In the genomic region with DNA sequence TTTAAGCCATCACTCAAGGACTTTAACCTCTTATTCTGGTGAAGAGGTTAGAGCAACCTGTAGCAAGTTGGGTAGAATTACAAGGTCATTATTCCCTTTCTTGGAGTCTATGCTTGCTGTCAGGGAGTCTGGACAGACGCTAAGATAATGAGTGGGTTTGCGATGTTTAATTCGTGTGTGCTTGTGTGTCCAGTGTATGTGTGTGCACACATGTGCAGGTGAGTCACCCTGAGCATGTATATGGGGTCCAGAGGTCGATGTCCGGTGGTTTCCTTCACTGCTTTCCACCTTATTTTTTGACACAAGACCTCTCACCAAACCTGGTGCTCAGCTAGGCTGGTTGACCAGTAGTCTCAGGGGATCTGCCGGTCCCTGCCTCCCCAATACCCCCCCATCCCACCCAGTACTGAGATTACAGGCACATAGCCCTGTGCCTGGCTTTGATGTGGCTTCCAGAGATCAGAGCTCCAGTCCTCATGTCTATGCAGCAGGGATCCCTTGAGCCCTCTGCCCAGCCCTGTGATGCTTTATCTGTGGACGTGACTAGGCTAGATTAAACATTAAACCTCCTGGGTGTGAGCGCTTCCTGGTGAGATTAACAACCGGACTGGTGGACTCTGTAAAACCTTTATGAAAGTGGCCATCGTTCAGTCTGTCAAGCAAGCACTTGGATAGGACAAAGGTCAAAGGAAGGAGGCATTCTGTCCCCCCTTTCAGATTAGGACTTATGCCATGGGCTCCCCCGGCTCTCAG, we compare ENCODE assay signal across 17 mouse cellular contexts.
A peak's percentile ranks its signal among the peaks of the same experiment; 100 is the strongest.
DNase-seq lines count a peak whose midpoint lies in the region; ATAC-seq and TF ChIP-seq lines count a peak whose summit lies in the region.
"Had no signal": no experiment of that assay in that cellular context is flagged by ENCODE, and none has a peak within 500 bp of the region (broad histone marks: within the 10 kb centered on the region; RNA-seq: fewer than 3 reads in every experiment).

No protein-coding gene starts in this region.

- no peak overlapping the region for H3K9ac ChIP-seq in liver, embryonic 11.5 days (ENCODE audit: low read depth, low read length)
- no peak overlapping the region for H3K9ac ChIP-seq in stomach, embryonic 14.5 days (replicated peaks; ENCODE audit: low read depth, low read length)
- H3K9ac ChIP-seq in lung, postnatal 0 days (replicated peaks; ENCODE audit: low read depth), result no peak overlapping the region
- H3K9ac ChIP-seq: forebrain, embryonic 13.5 days; heart, embryonic 13.5 days had no signal

- no peak overlapping the region for H3K4me3 ChIP-seq in heart, embryonic 10.5 days
- H3K4me3 ChIP-seq in liver, embryonic 11.5 days (ENCODE audit: low read depth, low read length), result no peak overlapping the region
- no peak overlapping the region for H3K4me3 ChIP-seq in stomach, embryonic 14.5 days (ENCODE audit: low read depth, low read length)
- no peak overlapping the region for H3K4me3 ChIP-seq in lung, postnatal 0 days (ENCODE audit: low read depth, low read length)
- H3K4me3 ChIP-seq: forebrain, embryonic 13.5 days; heart, embryonic 13.5 days had no signal

- WGBS in heart, embryonic 10.5 days, result 67% methylated on average over 11 of the region's 11 CpGs
- 71% methylated on average over 11 of the region's 11 CpGs for WGBS in liver, embryonic 11.5 days
- WGBS in stomach, embryonic 14.5 days, result 75% methylated on average over 11 of the region's 11 CpGs
- 65% methylated on average over 11 of the region's 11 CpGs for WGBS in lung, postnatal 0 days

- no peaks in the 10 kb centered on the region for H3K4me1 ChIP-seq in heart, embryonic 10.5 days
- H3K4me1 ChIP-seq in liver, embryonic 11.5 days (replicated peaks; ENCODE audit: control insufficient read depth, insufficient read depth, low read length), result 0 out of 2 replicates have a peak, but pooled peaks cover 2% of the 10 kb centered on the region
- H3K4me1 ChIP-seq in stomach, embryonic 14.5 days (ENCODE audit: control insufficient read depth, insufficient read depth, low read length), result 0 out of 2 replicates have a peak, but pooled peaks cover 3% of the 10 kb centered on the region
- no peaks in the 10 kb centered on the region for H3K4me1 ChIP-seq in lung, postnatal 0 days (ENCODE audit: insufficient read depth, low read depth, low read length)
- H3K4me1 ChIP-seq: forebrain, embryonic 13.5 days; heart, embryonic 13.5 days had no signal

- TF ChIP-seq EP300 in lung, postnatal 0 days (IDR thresholded peaks at IDR 0.05), result no peak

- TF ChIP-seq CTCF in lung, postnatal 0 days (IDR thresholded peaks at IDR 0.05), result no peak

- no peaks in the 10 kb centered on the region for H3K9me3 ChIP-seq in heart, embryonic 10.5 days
- H3K9me3 ChIP-seq in liver, embryonic 11.5 days (ENCODE audit: control insufficient read depth, low read length), result no peaks in the 10 kb centered on the region
- no peaks in the 10 kb centered on the region for H3K9me3 ChIP-seq in stomach, embryonic 14.5 days (ENCODE audit: control insufficient read depth, low read depth, low read length)
- H3K9me3 ChIP-seq in lung, postnatal 0 days (ENCODE audit: low read length), result no peaks in the 10 kb centered on the region
- H3K9me3 ChIP-seq: forebrain, embryonic 13.5 days; heart, embryonic 13.5 days had no signal

- DNase-seq in heart, embryonic 10.5 days (ENCODE audit: low spot score), result peak; percentile 59
- DNase-seq in heart, postnatal 4 days, result no peak
- DNase-seq in kidney, adult 9 months, result peak; percentile 83
- DNase-seq in liver, embryonic 11.5 days (ENCODE audit: low spot score), result no peak
- DNase-seq in lung, adult 18-20 months, result no peak
- no peak for DNase-seq in adrenal gland, postnatal 10 days
- no peak for DNase-seq in lung, postnatal 0 days (ENCODE audit: low spot score)
- DNase-seq: cerebellum, adult 11 months; cerebellum, postnatal 36 days; heart, postnatal 36 days; spleen, adult 18-20 months; thymus, postnatal 36 days had no signal

- no peaks in the 10 kb centered on the region for H3K27me3 ChIP-seq in heart, embryonic 10.5 days (ENCODE audit: insufficient read depth, poor library complexity, severe bottlenecking)
- no peaks in the 10 kb centered on the region for H3K27me3 ChIP-seq in liver, embryonic 11.5 days (replicated peaks; ENCODE audit: control insufficient read depth, insufficient read depth, low read length)
- H3K27me3 ChIP-seq in stomach, embryonic 14.5 days (ENCODE audit: control insufficient read depth, insufficient read depth, low read length), result no peaks in the 10 kb centered on the region
- no peaks in the 10 kb centered on the region for H3K27me3 ChIP-seq in lung, postnatal 0 days (replicated peaks; ENCODE audit: insufficient read depth, low read length)
- H3K27me3 ChIP-seq: forebrain, embryonic 13.5 days had no signal

- ATAC-seq in liver, embryonic 11.5 days (replicated peaks; ENCODE audit: low FRiP score), result peak; percentile 53
- 0 out of 2 replicates have a peak, but pooled peaks have one; percentile 69 for ATAC-seq in stomach, embryonic 14.5 days (ENCODE audit: insufficient number of reproducible peaks, insufficient read depth, low FRiP score, low read depth)
- ATAC-seq in lung, postnatal 0 days, result no peak
- ATAC-seq: forebrain, embryonic 13.5 days; hindbrain, postnatal 0 days; midbrain, embryonic 16.5 days had no signal

- H3K27ac ChIP-seq in heart, embryonic 10.5 days, result no peak overlapping the region
- no peak overlapping the region for H3K27ac ChIP-seq in liver, embryonic 11.5 days (ENCODE audit: low read depth, low read length)
- H3K27ac ChIP-seq in stomach, embryonic 14.5 days (ENCODE audit: low read length), result no peak overlapping the region
- H3K27ac ChIP-seq in lung, postnatal 0 days (ENCODE audit: low read length), result no peak overlapping the region
- H3K27ac ChIP-seq: forebrain, embryonic 13.5 days; heart, embryonic 13.5 days; hindbrain, postnatal 0 days had no signal

- H3K4me2 ChIP-seq in liver, embryonic 11.5 days, result no peak overlapping the region
- no peak overlapping the region for H3K4me2 ChIP-seq in stomach, embryonic 14.5 days (replicated peaks; ENCODE audit: low read depth, low read length)
- H3K4me2 ChIP-seq in lung, postnatal 0 days (replicated peaks; ENCODE audit: low read depth, low read length), result no peak overlapping the region
- H3K4me2 ChIP-seq: forebrain, embryonic 13.5 days; heart, embryonic 13.5 days had no signal

- H3K36me3 ChIP-seq in heart, embryonic 10.5 days, result no peaks in the 10 kb centered on the region
- no peaks in the 10 kb centered on the region for H3K36me3 ChIP-seq in liver, embryonic 11.5 days (ENCODE audit: control insufficient read depth, insufficient read depth, low read length)
- no peaks in the 10 kb centered on the region for H3K36me3 ChIP-seq in stomach, embryonic 14.5 days (ENCODE audit: control insufficient read depth, insufficient read depth, low read length)
- no peaks in the 10 kb centered on the region for H3K36me3 ChIP-seq in lung, postnatal 0 days (ENCODE audit: insufficient read depth, low read length)
- H3K36me3 ChIP-seq: heart, embryonic 13.5 days had no signal

Comparison
In these comparisons a context has a peak if more than half of its experiments do, and no peak if none do; other contexts are left out.
1. DNase-seq: peak in heart, embryonic 10.5 days (single experiment) and kidney, adult 9 months (single experiment); none in heart, postnatal 4 days (single experiment), liver, embryonic 11.5 days (single experiment), lung, adult 18-20 months (0 of 2), adrenal gland, postnatal 10 days (single experiment) and lung, postnatal 0 days (single experiment).